Mouse (Mus musculus) monocyte, adult 5-6 weeks (primary cell): Measurements from ENCODE around the gene Metrnl. TPM values are rescaled to one million over a fixed set of nuclear protein-coding genes. Genes with fewer than 3 reads are reported as not detected.

Experiments
- ATAC-seq: fragments of 153-309, 156-312 bp; replicated peaks from 2 replicates; pipeline ENCODE4 v1.8.0; 2017; ENCODE audit warnings: mild to moderate bottlenecking; ENCODE audit not compliant: low TSS enrichment, insufficient number of reproducible peaks, severe bottlenecking, poor library complexity, low FRiP score
- total RNA-seq: library from RNA; stranded (forward); fragments of 200-1000, 200-491, 200-594 nt; gene quantifications from 3 replicates; pipeline ENCODE4 v1.2.3, GENCODE M21; 2017

Metrnl gene
- total RNA-seq, 1 experiment from 2014 or later = 399 TPM

- no peak for ATAC-seq
Measured at GRCm38 (mm10) chr11:121714745-121715485, 13.6 kb downstream of the Metrnl start.

GRCm38 (mm10) chr11:121717724-121718123, 16.4 kb downstream of the Metrnl start:
- no peak for ATAC-seq

GRCm38 (mm10) chr11:121720752-121721151, 19.4 kb downstream of the Metrnl start:
- no peak for ATAC-seq

GRCm38 (mm10) chr11:121722434-121722833, 21.1 kb downstream of the Metrnl start:
- no peak for ATAC-seq

- ATAC-seq = no peak; the same call in 1 of the 2 replicates
Measured at GRCm38 (mm10) chr11:121726625-121727024, 25.3 kb downstream of the Metrnl start.

GRCm38 (mm10) chr11:121734184-121734583, 32.8 kb downstream of the Metrnl start:
- peak; percentile 87 for ATAC-seq

- ATAC-seq = no peak
Measured at GRCm38 (mm10) chr11:121734892-121735291, 33.5 kb downstream of the Metrnl start.

- no peak for ATAC-seq
Measured at GRCm38 (mm10) chr11:121738616-121739015, 37.3 kb downstream of the Metrnl start.

- ATAC-seq = peak; percentile 27
Measured at GRCm38 (mm10) chr11:121740906-121741305, 39.6 kb downstream of the Metrnl start.

GRCm38 (mm10) chr11:121741433-121741832, 40.1 kb downstream of the Metrnl start:
- ATAC-seq = peak; percentile 81

GRCm38 (mm10) chr11:121743113-121743512, 41.8 kb downstream of the Metrnl start:
- ATAC-seq = no peak; the same call in 1 of the 2 replicates

- ATAC-seq = peak; percentile 18
Measured at GRCm38 (mm10) chr11:121743915-121744628, 42.7 kb downstream of the Metrnl start.

GRCm38 (mm10) chr11:121746941-121747494, 45.7 kb downstream of the Metrnl start:
- ATAC-seq = no peak

- ATAC-seq = peak; percentile 45
Measured at GRCm38 (mm10) chr11:121748003-121748684, 46.8 kb downstream of the Metrnl start.

Other genes starting within 250 kb of the Metrnl start
- gene Tbcd, start 249.6 kb upstream of the Metrnl start, total RNA-seq = 23.1 to 29.1 TPM (median 26.4 TPM) in 3 replicates
- 0.19 TPM in 1 of 3 replicates, not detected in the others for gene Zfp750, start 182.2 kb upstream of the Metrnl start, total RNA-seq
- gene B3gntl1, start 28.4 kb upstream of the Metrnl start, total RNA-seq = 9.2 to 22.9 TPM (median 13.1 TPM) in 3 replicates
- not detected in 3 replicates for gene Ptchd3, start 128.7 kb downstream of the Metrnl start, total RNA-seq